Mouse (Mus musculus) E14TG2a.4 (cell line): ENCODE measurements at regions not wholly inside any gene's neighbourhood (a gene's known extent, or its start where the extent isn't known, plus 50 kb on each side); places are given as distances from the start of the nearest gene placed in this dataset.

ENCODE experiments used
- CTCF ChIP-seq: conservative IDR thresholded peaks from 2 replicates; pipeline ENCODE4 v1.5.1; 2014; ENCODE audit warnings: low read length
- POU5F1 ChIP-seq: IDR thresholded peaks from 2 replicates; pipeline ENCODE4 v1.6.1; 2014; ENCODE audit warnings: low read length, borderline replicate concordance

GRCm38 (mm10) chr2:124953015-124953414 is 114.9 kb upstream of the Slc24a5 start:
- TF ChIP-seq CTCF = no peak
- TF ChIP-seq POU5F1 = no peak
